Mouse (Mus musculus): Measurements from ENCODE around the gene Mecr. TPM values are rescaled to one million over a fixed set of nuclear protein-coding genes. Genes with fewer than 3 reads are reported as not detected.

Mecr gene
- polyA plus RNA-seq, 1 experiment: 43.8 TPM

DNA sequence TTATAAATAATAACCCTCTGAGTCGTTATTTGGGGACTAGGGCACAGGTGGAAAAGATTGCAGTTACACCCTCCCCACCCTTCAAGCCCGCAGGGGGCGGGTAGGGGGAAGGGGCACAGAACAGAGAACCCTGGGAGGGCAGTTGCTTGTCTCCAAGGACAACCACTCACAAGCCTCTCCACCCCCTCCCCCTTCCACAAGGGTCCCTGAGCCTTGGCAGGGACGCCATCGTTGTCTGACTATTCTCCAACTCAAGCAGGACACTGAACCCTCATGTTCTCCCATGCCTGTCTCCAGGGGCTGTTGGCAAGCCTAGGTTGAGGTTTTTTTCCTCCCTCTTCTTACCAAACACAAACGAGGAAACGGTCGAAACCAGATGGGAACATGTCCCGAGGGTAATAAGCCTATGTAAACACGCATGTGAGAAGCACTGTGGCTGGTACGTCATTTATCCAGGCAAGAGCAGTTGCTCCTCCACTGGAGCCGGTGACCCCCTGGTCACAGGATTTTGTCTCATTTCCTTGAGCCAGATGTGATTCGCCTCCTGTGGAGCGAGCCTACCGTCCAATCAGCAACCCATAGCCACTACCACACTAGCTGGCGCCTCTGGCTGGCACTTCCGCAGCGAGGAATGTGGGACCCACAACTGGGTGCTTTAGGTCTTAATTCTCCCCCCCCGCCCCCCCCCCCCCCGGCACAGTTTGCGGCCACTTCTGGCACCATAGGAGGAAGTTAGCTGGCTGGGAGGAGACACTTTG lies 67.1 kb downstream of the Mecr start:
- Histone ChIP-seq H3K4me3 (replicated peaks; ENCODE audit: insufficient read depth, low read depth, low read length) (no peak overlapping the region), H3K27ac (ENCODE audit: insufficient read depth, low read length) (no peak overlapping the region), H3K27me3 (ENCODE audit: control insufficient read depth, insufficient read depth, low read length) (no peaks in the 10 kb centered on the region), H3K4me1 (ENCODE audit: control insufficient read depth, insufficient read depth, low read length) (no peaks in the 10 kb centered on the region)
- no peak for DNase-seq
- WGBS: 17% methylated on average over 18 of the region's 21 CpGs
- no peak for TF ChIP-seq POLR2A (IDR thresholded peaks at IDR 0.05; ENCODE audit: borderline replicate concordance, insufficient read depth, low read length)
- TF ChIP-seq CTCF (IDR thresholded peaks at IDR 0.05; ENCODE audit: borderline replicate concordance, insufficient read depth, low read depth, low read length): no peak

DNA sequence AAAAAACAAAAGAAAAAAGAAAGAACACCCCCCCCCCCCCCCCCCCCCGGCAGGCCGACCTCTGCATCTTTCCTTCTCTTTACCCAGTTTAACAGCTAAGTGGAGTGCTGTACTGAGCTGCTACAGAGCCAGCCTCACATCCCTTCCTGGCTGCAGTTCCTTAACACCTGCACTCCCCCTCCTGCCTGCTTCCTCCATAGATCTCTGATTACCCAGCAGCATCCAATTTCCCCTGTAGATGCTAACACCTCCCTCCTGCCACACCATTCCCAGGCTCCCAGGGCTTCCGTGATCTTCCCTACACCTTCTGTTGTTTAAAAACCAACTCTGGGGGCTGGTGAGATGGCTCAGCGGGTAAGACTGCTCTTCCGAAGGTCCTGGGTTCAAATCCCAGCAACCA lies 68.3 kb downstream of the Mecr start:
- no peak overlapping the region for H3K4me3 ChIP-seq (replicated peaks; ENCODE audit: insufficient read depth, low read depth, low read length)
- no peaks in the 10 kb centered on the region for H3K27me3 ChIP-seq (ENCODE audit: control insufficient read depth, insufficient read depth, low read length)
- 54% methylated on average over 5 of the region's 5 CpGs for WGBS
- no peaks in the 10 kb centered on the region for H3K4me1 ChIP-seq (ENCODE audit: control insufficient read depth, insufficient read depth, low read length)
- TF ChIP-seq CTCF (IDR thresholded peaks at IDR 0.05; ENCODE audit: borderline replicate concordance, insufficient read depth, low read depth, low read length) (no peak), POLR2A (IDR thresholded peaks at IDR 0.05; ENCODE audit: borderline replicate concordance, insufficient read depth, low read length) (no peak)
- no peak overlapping the region for H3K27ac ChIP-seq (ENCODE audit: insufficient read depth, low read length)
- DNase-seq: no peak

DNA sequence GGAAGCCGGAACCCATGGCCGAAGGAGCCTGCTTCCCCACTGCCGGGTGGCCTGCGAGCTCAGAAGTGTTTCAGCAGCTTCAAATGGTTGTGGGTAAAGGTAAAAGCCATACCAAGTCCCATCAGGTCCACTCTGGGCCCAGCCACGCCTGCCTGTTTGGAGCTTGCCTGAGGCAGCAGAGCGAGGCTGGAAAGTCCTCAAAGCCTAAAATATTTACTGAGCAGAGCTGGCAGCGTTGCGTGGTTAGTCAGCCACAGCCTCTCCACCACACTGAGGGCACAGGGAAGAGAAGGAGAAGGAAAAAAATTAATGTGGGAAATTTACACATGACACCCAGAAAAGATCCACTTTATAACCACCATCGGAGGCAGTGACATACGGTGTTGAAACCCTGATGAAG lies 70.3 kb downstream of the Mecr start:
- DNase-seq: no peak
- 76% methylated on average over 10 of the region's 10 CpGs for WGBS
- no peaks in the 10 kb centered on the region for H3K27me3 ChIP-seq (ENCODE audit: control insufficient read depth, insufficient read depth, low read length)

DNA sequence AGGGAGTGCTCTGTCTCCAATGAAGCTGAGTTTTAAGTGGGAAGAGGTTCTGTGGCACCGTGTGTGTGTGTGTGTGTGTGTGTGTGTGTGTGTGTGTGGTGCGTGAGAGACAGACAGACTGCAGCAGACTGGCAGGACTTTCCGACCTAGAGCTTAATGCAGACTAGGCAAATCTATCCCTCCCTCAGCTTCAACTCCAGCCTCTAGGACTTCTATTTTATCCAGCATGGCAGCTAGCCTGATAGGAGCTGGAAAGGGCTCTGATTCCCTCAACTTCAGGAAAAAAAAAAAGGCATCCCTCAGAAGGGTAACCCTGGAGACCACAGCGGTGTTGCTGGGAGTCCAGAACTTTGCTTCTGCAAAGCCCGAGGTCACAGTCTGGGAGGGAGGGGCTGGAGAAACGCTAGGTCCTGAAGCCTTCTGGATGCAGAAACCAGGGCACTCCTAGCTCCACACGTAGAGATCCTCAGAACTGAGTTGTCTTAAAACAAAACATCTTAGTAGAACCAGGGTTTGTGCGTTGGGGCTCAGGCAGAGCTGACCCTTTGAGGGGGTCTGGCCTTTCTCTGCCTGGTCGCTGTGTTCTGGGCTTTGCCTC lies 70.9 kb downstream of the Mecr start:
- 57% methylated on average over 9 of the region's 9 CpGs for WGBS
- TF ChIP-seq POLR2A (IDR thresholded peaks at IDR 0.05; ENCODE audit: borderline replicate concordance, insufficient read depth, low read length): no peak
- no peak for TF ChIP-seq CTCF (IDR thresholded peaks at IDR 0.05; ENCODE audit: borderline replicate concordance, insufficient read depth, low read depth, low read length)
- Histone ChIP-seq H3K27ac (ENCODE audit: insufficient read depth, low read length) (no peak overlapping the region), H3K4me1 (ENCODE audit: control insufficient read depth, insufficient read depth, low read length) (no peaks in the 10 kb centered on the region), H3K4me3 (replicated peaks; ENCODE audit: insufficient read depth, low read depth, low read length) (no peak overlapping the region), H3K27me3 (ENCODE audit: control insufficient read depth, insufficient read depth, low read length) (no peaks in the 10 kb centered on the region)
- DNase-seq: no peak

More for the DNA sequence above, 70.3 kb downstream of the Mecr start:
- TF ChIP-seq CTCF (IDR thresholded peaks at IDR 0.05; ENCODE audit: borderline replicate concordance, insufficient read depth, low read depth, low read length) (no peak), POLR2A (IDR thresholded peaks at IDR 0.05; ENCODE audit: borderline replicate concordance, insufficient read depth, low read length) (no peak)
- H3K4me3 ChIP-seq (replicated peaks; ENCODE audit: insufficient read depth, low read depth, low read length): no peak overlapping the region
- H3K4me1 ChIP-seq (ENCODE audit: control insufficient read depth, insufficient read depth, low read length): no peaks in the 10 kb centered on the region
- no peak overlapping the region for H3K27ac ChIP-seq (ENCODE audit: insufficient read depth, low read length)

DNA sequence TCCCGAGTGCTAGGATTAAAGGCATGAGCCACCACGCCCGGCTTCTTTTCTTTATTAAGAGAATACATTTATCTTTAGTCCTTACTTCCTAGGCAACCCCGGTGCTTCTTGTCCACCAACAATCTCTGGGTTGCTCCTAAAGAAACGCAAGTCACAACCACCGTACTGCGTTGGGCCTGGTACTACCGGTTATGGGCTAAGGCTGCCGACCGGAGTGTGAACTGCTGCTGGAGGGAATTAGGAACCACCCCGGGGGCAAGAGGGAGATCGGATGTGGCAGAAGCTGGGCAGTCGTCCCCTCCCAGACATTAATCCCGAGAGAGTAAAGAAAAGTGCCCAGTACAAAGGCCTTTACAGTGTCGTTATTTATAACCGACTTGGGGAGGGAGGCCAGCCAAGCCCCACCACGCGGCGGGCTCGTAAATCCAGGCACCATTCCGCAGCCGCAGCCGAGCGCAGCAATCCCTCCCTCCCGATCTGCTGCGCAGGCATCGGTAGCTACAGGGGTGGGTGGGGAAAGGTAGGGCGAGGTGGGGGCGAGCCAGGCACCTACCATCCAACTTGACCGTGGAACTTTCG lies 71.7 kb downstream of the Mecr start:
- no peaks in the 10 kb centered on the region for H3K27me3 ChIP-seq (ENCODE audit: control insufficient read depth, insufficient read depth, low read length)

DNA sequence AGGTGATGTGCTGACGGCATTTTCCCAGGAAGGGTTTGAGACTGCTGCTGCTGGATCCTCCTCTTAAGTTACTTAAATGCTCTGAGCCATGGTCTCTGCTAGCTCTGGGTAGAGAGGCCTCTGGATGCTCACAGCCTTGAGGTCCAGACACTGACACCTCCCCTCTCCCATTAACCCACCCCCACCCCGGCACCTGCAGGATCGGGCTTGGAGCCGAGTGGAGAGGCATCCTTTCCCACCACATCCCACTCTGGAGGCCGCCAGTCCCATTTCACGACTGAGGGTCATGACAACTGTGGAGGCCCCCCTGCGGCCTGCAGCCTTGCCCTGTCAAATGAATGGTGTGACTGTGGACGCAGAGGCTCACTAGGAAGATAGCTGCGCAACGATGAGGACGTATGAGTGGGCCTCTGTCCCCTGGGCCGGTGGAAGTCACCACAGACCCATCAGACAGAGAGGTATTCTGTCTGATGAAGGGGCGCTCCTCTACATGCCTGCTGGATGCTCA lies 72.6 kb downstream of the Mecr start:
- no peak for TF ChIP-seq CTCF (IDR thresholded peaks at IDR 0.05; ENCODE audit: borderline replicate concordance, insufficient read depth, low read depth, low read length)
- TF ChIP-seq POLR2A (IDR thresholded peaks at IDR 0.05; ENCODE audit: borderline replicate concordance, insufficient read depth, low read length): no peak
- H3K4me1 ChIP-seq (ENCODE audit: control insufficient read depth, insufficient read depth, low read length): no peaks in the 10 kb centered on the region
- H3K27me3 ChIP-seq (ENCODE audit: control insufficient read depth, insufficient read depth, low read length): no peaks in the 10 kb centered on the region
- no peak overlapping the region for H3K27ac ChIP-seq (ENCODE audit: insufficient read depth, low read length)
- DNase-seq: no peak
- no peak overlapping the region for H3K4me3 ChIP-seq (replicated peaks; ENCODE audit: insufficient read depth, low read depth, low read length)
- 49% methylated on average over 13 of the region's 13 CpGs for WGBS

More for the DNA sequence above, 71.7 kb downstream of the Mecr start:
- 11% methylated on average over 31 of the region's 31 CpGs for WGBS
- H3K27ac ChIP-seq (ENCODE audit: insufficient read depth, low read length): no peak overlapping the region
- DNase-seq: no peak
- H3K4me1 ChIP-seq (ENCODE audit: control insufficient read depth, insufficient read depth, low read length): no peaks in the 10 kb centered on the region
- H3K4me3 ChIP-seq (replicated peaks; ENCODE audit: insufficient read depth, low read depth, low read length): no peak overlapping the region
- TF ChIP-seq CTCF (IDR thresholded peaks at IDR 0.05; ENCODE audit: borderline replicate concordance, insufficient read depth, low read depth, low read length): no peak
- TF ChIP-seq POLR2A (IDR thresholded peaks at IDR 0.05; ENCODE audit: borderline replicate concordance, insufficient read depth, low read length): no peak

DNA sequence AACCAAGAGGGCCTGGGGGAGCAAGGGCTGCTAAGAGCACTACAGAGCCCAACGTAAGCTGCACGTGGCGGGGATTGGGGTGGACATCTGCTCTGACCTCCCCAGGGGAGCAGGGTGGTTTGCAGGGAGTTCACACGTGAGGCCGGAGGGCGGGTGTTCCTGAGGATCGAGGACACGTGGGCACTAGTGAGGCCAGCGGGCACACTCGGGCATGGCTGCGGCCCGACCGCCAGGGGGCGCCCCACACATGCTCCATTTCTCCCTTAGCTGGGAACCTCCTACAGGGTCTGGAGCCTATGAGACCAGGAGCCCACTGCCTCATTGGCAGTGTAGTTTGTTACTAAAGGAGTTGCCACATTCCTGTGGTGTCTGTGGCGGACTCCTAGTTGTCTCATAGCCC lies 73.2 kb downstream of the Mecr start:
- 7% methylated on average over 15 of the region's 15 CpGs for WGBS
- TF ChIP-seq POLR2A (IDR thresholded peaks at IDR 0.05; ENCODE audit: borderline replicate concordance, insufficient read depth, low read length) (no peak), CTCF (IDR thresholded peaks at IDR 0.05; ENCODE audit: borderline replicate concordance, insufficient read depth, low read depth, low read length) (peak; percentile 81)
- H3K27ac ChIP-seq (ENCODE audit: insufficient read depth, low read length): no peak overlapping the region
- H3K27me3 ChIP-seq (ENCODE audit: control insufficient read depth, insufficient read depth, low read length): peaks cover 1% of the 10 kb centered on the region; the same call in 1 of the 2 replicates
- H3K4me3 ChIP-seq (replicated peaks; ENCODE audit: insufficient read depth, low read depth, low read length): no peak overlapping the region
- H3K4me1 ChIP-seq (ENCODE audit: control insufficient read depth, insufficient read depth, low read length): no peaks in the 10 kb centered on the region
- peak; percentile 53 to 70 for DNase-seq
